Mouse (Mus musculus): Measurements from ENCODE around the gene 4930444G20Rik.
"Not testable (repeated sequence)": the region's sequence is repeated elsewhere in the genome, so short reads cannot be mapped to it uniquely, and the experiment has no call there.

The 4930444G20Rik gene

DNA sequence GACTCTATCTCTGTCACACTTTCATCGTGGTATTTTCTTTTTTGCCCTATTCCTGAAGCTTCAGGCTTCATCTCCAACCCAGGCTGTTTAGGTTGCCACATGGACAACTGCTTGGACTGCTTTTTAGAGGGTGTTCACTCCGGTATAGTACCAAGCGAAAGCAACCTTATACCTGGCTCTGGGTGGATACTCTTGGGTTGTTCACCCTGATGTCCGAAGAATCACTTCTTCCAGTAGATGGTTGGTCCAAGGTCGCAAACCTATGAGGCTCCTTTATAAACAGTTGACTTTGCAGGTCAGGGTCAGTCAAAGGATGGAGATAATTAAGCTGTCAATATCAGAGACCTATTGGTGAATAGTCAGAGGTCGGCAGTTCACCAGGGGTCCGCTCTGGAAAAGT, at the start of gene 4930444G20Rik:
Gene 4930444G20Rik (minus strand): TSS at position 101 of the 400 bp plus-strand sequence.
- DNase-seq = not testable (repeated sequence)

DNA sequence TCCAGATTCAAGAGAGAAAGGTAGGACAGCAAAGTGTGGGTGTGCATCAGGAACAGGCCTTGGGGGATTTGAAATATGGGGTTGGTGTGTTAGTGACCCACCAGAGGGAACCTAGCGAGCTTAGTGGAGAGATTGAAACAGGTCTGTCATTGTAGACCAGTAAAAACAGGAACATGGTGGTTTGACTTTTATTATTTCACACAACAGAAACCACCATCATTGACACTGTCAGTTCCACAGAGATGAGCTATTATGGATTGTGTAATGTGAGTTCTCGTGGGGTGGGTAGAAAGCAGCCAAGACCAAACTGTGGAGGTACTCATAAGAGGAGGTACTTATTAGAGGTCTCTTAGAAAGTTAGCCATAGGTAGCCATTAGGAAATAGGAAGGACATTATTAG, 6.7 kb upstream of the 4930444G20Rik start:
- DNase-seq = no peak

DNA sequence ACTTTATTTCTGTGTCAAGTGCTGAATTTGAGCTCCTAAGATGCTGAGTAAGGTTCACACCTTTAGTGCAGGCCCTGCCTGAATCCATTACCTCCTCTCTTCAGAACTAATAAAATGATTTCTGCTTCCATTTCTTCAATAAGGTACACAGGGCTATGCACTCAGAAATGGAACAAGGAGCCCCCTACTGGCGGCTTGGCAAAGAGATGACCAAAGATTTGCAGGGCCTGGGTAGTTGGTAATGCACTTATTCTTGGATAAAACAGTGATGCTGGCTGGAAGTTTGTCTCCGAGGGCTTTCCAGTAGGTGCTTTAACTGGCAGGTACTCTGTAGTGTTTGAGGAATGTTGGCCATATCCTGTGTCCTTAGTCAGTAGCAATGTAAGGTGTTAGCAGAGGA, 4.9 kb upstream of the 4930444G20Rik start:
- DNase-seq = peak in 1 of 2 experiments; percentile 15

DNA sequence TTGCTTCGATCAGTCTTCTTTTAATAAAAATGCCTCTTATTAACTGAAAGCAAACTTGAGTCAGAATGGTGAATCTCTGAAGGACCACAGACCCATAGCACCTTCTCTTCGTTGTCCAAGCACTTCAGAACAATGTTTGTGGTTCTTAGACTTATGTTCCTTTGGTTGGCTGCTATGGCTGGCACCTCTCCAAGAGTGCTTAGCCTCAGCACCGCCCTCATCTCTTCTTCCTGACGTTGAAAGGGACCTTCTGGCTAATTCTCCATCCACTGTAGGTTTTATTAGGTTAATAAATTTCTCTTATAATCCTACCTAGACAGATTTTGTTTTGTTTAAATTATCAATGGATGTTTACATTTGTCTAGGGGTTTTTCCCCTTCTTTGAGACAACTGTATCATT, 2.7 kb upstream of the 4930444G20Rik start:
- DNase-seq = no peak

DNA sequence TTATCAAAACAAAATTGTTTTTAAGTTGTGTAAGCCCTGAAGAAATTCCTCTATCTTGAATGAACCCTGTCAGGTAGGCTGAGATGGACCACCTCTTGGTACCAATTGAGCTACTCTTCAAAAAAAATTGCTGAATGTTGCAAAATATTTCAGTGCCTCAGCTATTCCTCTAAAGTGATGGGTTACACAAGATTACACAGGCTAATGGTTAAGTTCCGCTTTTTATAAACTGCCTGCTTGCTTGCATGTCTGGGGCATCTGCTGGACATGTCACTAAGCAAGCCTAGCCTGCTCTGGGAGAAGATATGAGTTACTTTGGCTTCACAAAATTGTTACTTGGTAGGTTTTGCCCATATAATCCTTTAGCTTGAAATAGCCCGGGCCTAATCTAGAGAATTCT, 2.3 kb upstream of the 4930444G20Rik start:
- no peak for DNase-seq

DNA sequence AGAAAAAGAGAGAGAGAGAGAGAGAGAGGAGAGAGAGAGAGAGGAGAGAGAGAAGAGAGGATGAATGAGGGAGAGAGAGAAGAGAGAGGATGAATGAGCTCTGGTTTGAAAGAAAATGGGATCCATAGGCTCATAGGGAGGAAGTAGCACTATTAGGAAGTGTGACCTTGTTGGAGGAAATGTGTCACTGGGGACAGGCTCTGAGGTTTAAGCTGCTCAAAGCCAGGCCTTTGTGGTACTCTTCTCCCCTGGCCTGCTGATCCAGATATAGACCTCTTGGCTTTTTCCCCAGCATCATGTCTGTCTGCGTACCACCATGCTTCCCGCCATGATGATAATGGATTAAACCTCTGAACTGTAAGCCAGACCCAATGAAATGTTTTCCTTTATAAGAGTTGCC, 8.5 kb downstream of the 4930444G20Rik start:
- no peak for DNase-seq

DNA sequence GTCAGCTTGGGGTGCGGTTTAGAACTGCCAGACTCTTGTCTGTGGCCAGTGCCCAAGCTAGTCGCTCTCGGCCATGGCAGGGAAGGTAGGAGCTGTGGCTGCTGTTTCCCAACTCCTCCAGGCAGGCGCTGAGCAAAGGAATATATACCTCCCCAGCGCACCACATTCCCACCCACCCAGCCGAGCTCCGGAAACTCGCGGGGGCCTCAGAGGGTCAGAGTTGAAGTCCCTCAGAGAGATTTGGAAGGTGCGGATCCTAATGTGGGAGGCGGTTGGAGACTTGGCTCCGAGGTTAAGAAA, 8.9 kb downstream of the 4930444G20Rik start:
- DNase-seq = no peak

DNA sequence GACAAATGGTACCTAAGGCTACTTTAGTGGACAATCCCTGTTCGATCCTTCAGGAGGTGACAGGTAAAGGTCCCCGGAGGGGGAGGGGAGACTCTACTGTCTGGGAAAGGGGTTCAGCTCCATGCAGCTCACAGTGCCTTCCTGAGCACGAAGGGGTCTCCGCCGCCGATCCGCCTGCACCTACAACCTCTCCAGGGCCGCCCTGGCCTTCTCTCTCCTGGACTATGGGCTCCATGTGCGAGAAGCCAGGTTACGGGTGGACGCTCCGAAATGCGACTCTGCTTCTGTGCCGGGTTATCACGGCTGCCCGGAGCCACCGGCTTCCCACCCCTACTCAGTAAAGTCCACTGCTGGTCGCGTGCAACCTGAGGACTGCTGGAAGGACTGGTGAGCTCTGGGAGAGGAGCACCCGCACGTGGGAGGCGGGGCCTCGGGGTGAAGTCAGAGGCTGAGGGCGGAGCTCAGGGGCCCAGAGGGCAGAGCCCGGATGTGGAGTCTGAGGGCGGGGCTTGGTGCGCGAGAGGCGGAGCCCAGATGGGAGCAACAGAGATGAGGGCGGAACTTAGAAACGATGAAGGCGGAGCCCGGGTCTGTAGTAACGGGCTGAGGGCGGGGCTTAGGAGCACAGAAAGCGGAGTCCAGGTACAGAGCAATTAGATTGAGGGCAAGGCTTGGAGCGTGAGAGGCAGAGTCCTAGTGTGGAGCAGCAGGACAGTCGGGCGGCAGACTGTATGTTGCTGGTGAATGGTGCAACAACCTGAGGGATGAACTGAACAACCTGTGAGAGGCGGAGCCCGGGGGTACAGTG, 9.5 kb downstream of the 4930444G20Rik start:
- peak; percentile 94 for DNase-seq

DNA sequence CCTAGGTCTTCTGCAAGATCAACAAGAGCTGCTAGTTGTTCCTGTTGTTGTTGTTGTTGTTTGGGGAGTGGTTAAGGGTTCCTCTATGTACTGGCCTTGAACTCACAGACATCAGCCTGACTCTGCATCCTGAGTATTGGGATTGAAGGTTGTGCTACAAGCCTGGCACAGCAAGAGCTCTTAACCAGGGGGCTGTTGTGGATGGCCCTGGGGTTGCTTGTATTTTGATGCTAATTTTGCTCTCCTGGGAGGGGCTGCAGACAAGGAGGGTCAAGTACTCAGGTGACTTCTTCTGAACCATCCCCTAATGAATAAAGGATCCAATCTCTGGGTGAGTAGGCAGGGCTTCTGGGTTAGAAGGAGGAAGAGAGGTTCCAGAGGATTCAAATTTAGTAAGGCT, 12.6 kb downstream of the 4930444G20Rik start:
- no peak for DNase-seq

DNA sequence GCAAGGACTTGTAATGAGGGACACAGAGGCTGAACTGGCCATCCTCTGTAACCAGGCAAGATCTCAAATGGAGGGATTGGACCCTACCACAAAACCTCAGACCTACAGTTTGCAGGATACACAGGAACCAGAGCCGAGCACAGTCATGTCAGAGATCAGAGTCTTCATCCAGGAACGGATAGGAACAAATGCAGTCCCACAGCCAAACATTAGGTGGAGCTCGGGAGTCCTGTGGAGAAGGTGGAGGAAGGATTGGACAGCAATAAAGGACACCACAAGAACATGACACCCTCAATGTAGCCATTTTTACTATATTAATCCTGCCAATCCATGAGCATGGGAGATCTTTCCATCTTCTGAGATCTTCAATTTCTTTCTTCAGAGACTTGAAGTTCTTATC, 31.6 kb downstream of the 4930444G20Rik start:
- peak in 1 of 2 experiments; percentile 63 for DNase-seq

DNA sequence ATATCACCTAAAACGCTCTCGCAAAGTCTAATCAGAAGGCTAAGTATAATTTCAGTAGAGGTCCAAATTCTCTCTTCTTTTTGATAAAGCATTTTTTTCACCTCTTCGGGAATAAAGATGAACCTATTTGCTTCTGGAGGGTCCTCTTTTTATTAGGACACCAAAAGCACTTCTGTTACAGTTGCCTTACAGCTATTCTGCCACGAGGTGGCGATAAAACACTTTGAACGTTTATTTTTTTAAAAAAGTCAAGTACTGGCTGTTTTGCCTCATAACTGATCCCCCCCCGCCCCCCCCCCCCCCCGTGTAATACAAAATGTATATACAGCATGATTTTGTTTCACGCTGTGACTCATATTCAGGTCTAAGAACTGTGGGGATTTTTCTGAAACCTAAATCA, 33.6 kb downstream of the 4930444G20Rik start:
- peak in 1 of 2 experiments; percentile 30 for DNase-seq

DNA sequence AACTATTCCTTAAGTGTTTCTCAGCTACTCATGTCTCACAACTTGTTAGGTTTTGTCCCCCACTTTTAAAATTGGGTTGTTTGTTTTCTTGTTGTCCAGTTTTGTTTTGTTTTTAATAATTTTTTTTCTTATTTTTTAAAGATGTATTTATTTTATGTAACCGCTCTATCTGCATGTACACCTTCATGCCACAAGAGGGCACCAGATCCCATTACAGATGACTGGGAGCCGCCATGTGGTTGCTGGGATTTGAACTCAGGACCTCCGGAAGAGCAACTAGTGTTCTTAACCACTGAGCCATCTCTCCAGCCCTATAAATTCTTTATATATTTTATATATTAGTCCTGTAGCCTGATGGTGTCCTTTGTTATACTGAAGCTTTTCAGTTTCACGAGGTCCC, 49.3 kb downstream of the 4930444G20Rik start:
- DNase-seq = no peak

DNA sequence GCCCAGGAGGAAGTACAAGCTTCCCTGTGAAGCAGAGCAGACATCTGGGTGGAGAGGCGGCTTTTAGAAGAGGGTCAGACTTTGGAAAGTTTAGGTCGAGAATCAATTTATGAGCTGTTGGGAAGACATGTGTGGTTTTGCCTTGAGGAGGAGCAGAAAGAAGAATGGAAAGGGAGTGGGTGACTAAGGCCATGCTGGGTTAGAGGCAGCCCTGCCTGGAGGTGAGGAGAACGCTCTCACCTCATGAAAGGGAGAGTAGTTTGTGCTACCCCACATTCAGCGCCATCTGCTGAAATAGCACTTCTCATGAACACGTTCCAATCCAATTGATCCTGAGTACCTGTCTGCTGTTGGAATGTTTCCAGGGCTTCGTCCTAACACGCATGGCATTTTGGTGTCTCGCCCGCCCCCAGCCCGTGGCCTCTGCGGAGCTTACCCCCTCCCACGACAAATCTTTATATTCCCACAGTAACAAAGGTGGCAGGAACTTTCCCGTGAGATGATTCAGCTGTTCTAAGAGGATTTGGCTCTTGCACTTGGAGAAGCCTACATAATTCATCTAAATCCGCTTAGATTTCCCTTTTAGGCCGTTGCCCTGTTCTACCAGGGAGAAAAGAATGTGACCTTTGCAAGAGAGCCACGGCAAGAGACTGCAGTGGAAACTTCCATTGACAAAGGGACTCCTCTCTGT, 50.3 kb downstream of the 4930444G20Rik start:
- DNase-seq = no peak
